In the genomic region with DNA sequence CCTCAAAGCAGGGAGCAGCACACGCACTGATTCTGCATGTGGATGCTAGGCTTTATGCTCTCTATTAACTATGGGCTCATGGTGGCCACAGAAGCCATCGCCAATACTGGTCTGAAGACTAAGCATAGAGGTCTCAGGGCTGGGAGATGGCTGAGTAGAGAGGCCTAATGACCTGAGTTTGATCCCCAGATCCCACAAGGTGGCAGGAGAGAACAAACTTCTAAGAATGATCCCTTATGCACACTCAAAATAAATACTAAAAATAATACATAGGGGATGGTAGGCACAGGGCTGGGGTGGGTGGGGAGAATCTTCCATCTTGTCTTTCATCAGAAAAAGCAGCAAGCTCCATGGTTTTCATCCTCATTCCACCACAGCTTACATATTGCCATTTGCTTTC, we compare ENCODE assay signal across 16 mouse cellular contexts.
DNase-seq lines count a peak whose midpoint lies in the region; ATAC-seq and TF ChIP-seq lines count a peak whose summit lies in the region.
"Had no signal": no experiment of that assay in that cellular context is flagged by ENCODE, and none has a peak within 500 bp of the region (broad histone marks: within the 10 kb centered on the region; RNA-seq: fewer than 3 reads in every experiment).

No protein-coding gene starts in this region.

- no peak for TF ChIP-seq EP300 in stomach, postnatal 0 days (optimal IDR thresholded peaks at IDR 0.05)

- H3K9me3 ChIP-seq in midbrain, postnatal 0 days (ENCODE audit: low read length): no peaks in the 10 kb centered on the region
- H3K9me3 ChIP-seq in midbrain, embryonic 13.5 days: no peaks in the 10 kb centered on the region
- H3K9me3 ChIP-seq in stomach, postnatal 0 days (ENCODE audit: control insufficient read depth, low read length): no peaks in the 10 kb centered on the region
- H3K9me3 ChIP-seq: embryonic facial prominence, embryonic 13.5 days had no signal

- H3K4me1 ChIP-seq in midbrain, postnatal 0 days (ENCODE audit: insufficient read depth, low read length): no peaks in the 10 kb centered on the region
- H3K4me1 ChIP-seq in midbrain, embryonic 13.5 days (replicated peaks): no peaks in the 10 kb centered on the region
- no peaks in the 10 kb centered on the region for H3K4me1 ChIP-seq in stomach, postnatal 0 days (replicated peaks; ENCODE audit: control insufficient read depth, insufficient read depth)
- H3K4me1 ChIP-seq: embryonic facial prominence, embryonic 13.5 days had no signal

- peak; percentile 38 for DNase-seq in gastrocnemius, adult 18-20 months (ENCODE audit: low spot score)
- DNase-seq in gastrocnemius, postnatal 10 days: no peak
- peak; percentile 21 for DNase-seq in kidney, postnatal 14 days
- no peak for DNase-seq in kidney, adult 9 months
- DNase-seq in midbrain, postnatal 0 days (ENCODE audit: low spot score): no peak
- no peak for DNase-seq in stomach, postnatal 0 days (ENCODE audit: low spot score)
- DNase-seq in thymus, postnatal 0 days (ENCODE audit: low spot score): no peak
- DNase-seq: adrenal gland, postnatal 10 days; cerebellum, postnatal 36 days; heart, postnatal 36 days; layer of hippocampus, adult 9-11 months; left cerebral cortex, postnatal 4 days; thymus, postnatal 4 days had no signal

- H3K9ac ChIP-seq in midbrain, postnatal 0 days (replicated peaks; ENCODE audit: low read length, poor library complexity, severe bottlenecking): no peak overlapping the region
- no peak overlapping the region for H3K9ac ChIP-seq in midbrain, embryonic 13.5 days (replicated peaks)
- no peak overlapping the region for H3K9ac ChIP-seq in stomach, postnatal 0 days (ENCODE audit: low read length)
- H3K9ac ChIP-seq: embryonic facial prominence, embryonic 13.5 days had no signal

- no peak for ATAC-seq in midbrain, postnatal 0 days (ENCODE audit: low FRiP score)
- ATAC-seq in midbrain, embryonic 13.5 days: no peak
- no peak for ATAC-seq in stomach, postnatal 0 days (ENCODE audit: low FRiP score, low TSS enrichment)
- ATAC-seq: intestine, embryonic 16.5 days had no signal

- 93% methylated on average over 2 of the region's 2 CpGs for WGBS in midbrain, postnatal 0 days
- 97% methylated on average over 2 of the region's 2 CpGs for WGBS in midbrain, embryonic 13.5 days
- 95% methylated on average over 2 of the region's 2 CpGs for WGBS in stomach, postnatal 0 days

- 0 out of 2 replicates have a peak, but pooled peaks cover 2% of the 10 kb centered on the region for H3K36me3 ChIP-seq in midbrain, postnatal 0 days (ENCODE audit: insufficient read depth, low read length)
- peaks cover 7% of the 10 kb centered on the region; the same call in 1 of the 2 replicates for H3K36me3 ChIP-seq in midbrain, embryonic 13.5 days
- H3K36me3 ChIP-seq in stomach, postnatal 0 days (ENCODE audit: control insufficient read depth, insufficient read depth, low read length): no peaks in the 10 kb centered on the region

- peak; percentile 61 for TF ChIP-seq CTCF in midbrain, postnatal 0 days (IDR thresholded peaks at IDR 0.05)
- TF ChIP-seq CTCF in stomach, postnatal 0 days (IDR thresholded peaks at IDR 0.05; ENCODE audit: low read depth): peak; percentile 53

- H3K4me3 ChIP-seq in midbrain, postnatal 0 days (ENCODE audit: low read depth, low read length): no peak overlapping the region
- no peak overlapping the region for H3K4me3 ChIP-seq in midbrain, embryonic 13.5 days (replicated peaks)
- H3K4me3 ChIP-seq in stomach, postnatal 0 days (ENCODE audit: low read depth, low read length): no peak overlapping the region
- H3K4me3 ChIP-seq: embryonic facial prominence, embryonic 13.5 days had no signal

- no peak overlapping the region for H3K27ac ChIP-seq in midbrain, postnatal 0 days (ENCODE audit: low read depth, low read length)
- H3K27ac ChIP-seq in midbrain, embryonic 13.5 days: no peak overlapping the region
- H3K27ac ChIP-seq in stomach, postnatal 0 days (replicated peaks): no peak overlapping the region
- H3K27ac ChIP-seq: embryonic facial prominence, embryonic 13.5 days had no signal

- H3K4me2 ChIP-seq in midbrain, postnatal 0 days (ENCODE audit: low read depth, low read length, poor library complexity, severe bottlenecking): no peak overlapping the region
- H3K4me2 ChIP-seq in midbrain, embryonic 13.5 days (replicated peaks): no peak overlapping the region
- H3K4me2 ChIP-seq in stomach, postnatal 0 days (replicated peaks; ENCODE audit: low read depth): no peak overlapping the region
- H3K4me2 ChIP-seq: embryonic facial prominence, embryonic 13.5 days had no signal

- no peaks in the 10 kb centered on the region for H3K27me3 ChIP-seq in midbrain, postnatal 0 days (ENCODE audit: insufficient read depth, low read length)
- H3K27me3 ChIP-seq in midbrain, embryonic 13.5 days: no peaks in the 10 kb centered on the region
- no peaks in the 10 kb centered on the region for H3K27me3 ChIP-seq in stomach, postnatal 0 days (ENCODE audit: control insufficient read depth, insufficient read depth, low read length)
- H3K27me3 ChIP-seq: embryonic facial prominence, embryonic 13.5 days had no signal

Comparison
In these comparisons a context has a peak if more than half of its experiments do, and no peak if none do; other contexts are left out.
1. DNase-seq: peak in gastrocnemius, adult 18-20 months (single experiment) and kidney, postnatal 14 days (single experiment); none in gastrocnemius, postnatal 10 days (single experiment), kidney, adult 9 months (single experiment), midbrain, postnatal 0 days (single experiment), stomach, postnatal 0 days (single experiment) and thymus, postnatal 0 days (single experiment).